25 mouse cellular contexts compared by ENCODE assay signal in genomic region chrX:73877014-73877413, GRCm38 (mm10). TPM values are rescaled to one million over a fixed set of nuclear protein-coding genes. Genes with fewer than 3 reads are reported as not detected.
DNase-seq lines count a peak whose midpoint lies in the region; ATAC-seq and TF ChIP-seq lines count a peak whose summit lies in the region.
"Had no signal": no experiment of that assay in that cellular context is flagged by ENCODE, and none has a peak within 500 bp of the region (broad histone marks: within the 10 kb centered on the region; RNA-seq: fewer than 3 reads in every experiment).

No protein-coding gene starts in this region.

- DNase-seq in forebrain, embryonic 11.5 days (ENCODE audit: low spot score), result no peak
- no peak for DNase-seq in midbrain, postnatal 0 days (ENCODE audit: low spot score)
- no peak for DNase-seq in thymus, postnatal 36 days
- DNase-seq in heart, postnatal 25 days (ENCODE audit: low spot score), result no peak
- DNase-seq: adrenal gland, postnatal 14 days; cerebellum, adult 11-12 months; cerebellum, postnatal 25 days; heart, adult 11 months; kidney, adult 2 months; kidney, postnatal 36 days; liver; liver, postnatal 0 days; lung, postnatal 36 days; spleen, adult 18-20 months; thymus, adult 18-20 months had no signal

- no peak overlapping the region for H3K9ac ChIP-seq in forebrain, embryonic 13.5 days
- no peak overlapping the region for H3K9ac ChIP-seq in forebrain, embryonic 11.5 days (ENCODE audit: low read length)
- H3K9ac ChIP-seq in hindbrain, embryonic 16.5 days (ENCODE audit: low read depth, low read length), result no peak overlapping the region
- no peak overlapping the region for H3K9ac ChIP-seq in midbrain, postnatal 0 days (replicated peaks; ENCODE audit: low read length, poor library complexity, severe bottlenecking)
- no peak overlapping the region for H3K9ac ChIP-seq in kidney, embryonic 15.5 days
- H3K9ac ChIP-seq: embryonic facial prominence, embryonic 12.5 days; heart, embryonic 13.5 days; liver, postnatal 0 days had no signal

- no peaks in the 10 kb centered on the region for H3K36me3 ChIP-seq in forebrain, embryonic 13.5 days (ENCODE audit: poor library complexity, severe bottlenecking)
- H3K36me3 ChIP-seq in forebrain, embryonic 11.5 days (ENCODE audit: control insufficient read depth, insufficient read depth, low read length), result no peaks in the 10 kb centered on the region
- no peaks in the 10 kb centered on the region for H3K36me3 ChIP-seq in hindbrain, embryonic 16.5 days (ENCODE audit: control insufficient read depth, insufficient read depth, low read length)
- no peaks in the 10 kb centered on the region for H3K36me3 ChIP-seq in midbrain, postnatal 0 days (ENCODE audit: insufficient read depth, low read length)
- no peaks in the 10 kb centered on the region for H3K36me3 ChIP-seq in kidney, embryonic 15.5 days
- H3K36me3 ChIP-seq: embryonic facial prominence, embryonic 12.5 days; heart, embryonic 13.5 days had no signal

- no peak for ATAC-seq in forebrain, embryonic 13.5 days
- no peak for ATAC-seq in forebrain, embryonic 11.5 days (replicated peaks; ENCODE audit: low FRiP score)
- ATAC-seq in common myeloid progenitor, adult 5-6 weeks (replicated peaks; ENCODE audit: low read depth, poor library complexity, severe bottlenecking), result peak; percentile 75
- ATAC-seq in hindbrain, embryonic 16.5 days, result no peak
- no peak for ATAC-seq in midbrain, postnatal 0 days (ENCODE audit: low FRiP score)
- no peak for ATAC-seq in kidney, embryonic 15.5 days (replicated peaks; ENCODE audit: low FRiP score)
- ATAC-seq: liver, postnatal 0 days had no signal

- H3K27ac ChIP-seq in forebrain, embryonic 13.5 days, result no peak overlapping the region
- H3K27ac ChIP-seq in forebrain, embryonic 11.5 days (ENCODE audit: low read depth, low read length), result no peak overlapping the region
- H3K27ac ChIP-seq in hindbrain, embryonic 16.5 days (ENCODE audit: low read depth, low read length), result no peak overlapping the region
- no peak overlapping the region for H3K27ac ChIP-seq in midbrain, postnatal 0 days (ENCODE audit: low read depth, low read length)
- H3K27ac ChIP-seq in kidney, embryonic 15.5 days, result no peak overlapping the region
- H3K27ac ChIP-seq: embryonic facial prominence, embryonic 12.5 days; heart, embryonic 13.5 days had no signal

- H3K4me2 ChIP-seq in forebrain, embryonic 13.5 days, result peak overlapping the region; percentile 41
- no peak overlapping the region for H3K4me2 ChIP-seq in forebrain, embryonic 11.5 days (ENCODE audit: low read depth, low read length, severe bottlenecking)
- peak overlapping the region; percentile 45 for H3K4me2 ChIP-seq in hindbrain, embryonic 16.5 days (ENCODE audit: low read length)
- peak overlapping the region; percentile 36 for H3K4me2 ChIP-seq in midbrain, postnatal 0 days (ENCODE audit: low read depth, low read length, poor library complexity, severe bottlenecking)
- no peak overlapping the region for H3K4me2 ChIP-seq in kidney, embryonic 15.5 days
- H3K4me2 ChIP-seq: embryonic facial prominence, embryonic 12.5 days; heart, embryonic 13.5 days had no signal

- 0 out of 2 replicates have a peak overlapping the region, but pooled peaks have one; percentile 0 for H3K4me3 ChIP-seq in forebrain, embryonic 13.5 days
- no peak overlapping the region for H3K4me3 ChIP-seq in forebrain, embryonic 11.5 days (ENCODE audit: low read depth, low read length)
- H3K4me3 ChIP-seq in hindbrain, embryonic 16.5 days (ENCODE audit: low read length), result no peak overlapping the region
- H3K4me3 ChIP-seq in midbrain, postnatal 0 days (ENCODE audit: low read depth, low read length), result peak overlapping the region; percentile 6
- H3K4me3 ChIP-seq in kidney, embryonic 15.5 days (replicated peaks), result no peak overlapping the region
- H3K4me3 ChIP-seq: embryonic facial prominence, embryonic 12.5 days; heart, embryonic 13.5 days; myocyte had no signal

- H3K27me3 ChIP-seq in forebrain, embryonic 13.5 days, result 0 out of 2 replicates have a peak, but pooled peaks cover 5% of the 10 kb centered on the region
- no peaks in the 10 kb centered on the region for H3K27me3 ChIP-seq in forebrain, embryonic 11.5 days (ENCODE audit: control insufficient read depth, insufficient read depth, low read length)
- no peaks in the 10 kb centered on the region for H3K27me3 ChIP-seq in hindbrain, embryonic 16.5 days (replicated peaks; ENCODE audit: control insufficient read depth, insufficient read depth, low read length)
- no peaks in the 10 kb centered on the region for H3K27me3 ChIP-seq in midbrain, postnatal 0 days (ENCODE audit: insufficient read depth, low read length)
- H3K27me3 ChIP-seq in kidney, embryonic 15.5 days, result peaks cover 21% of the 10 kb centered on the region

- WGBS in forebrain, embryonic 13.5 days, result 95% methylated on average over 1 of the region's 1 CpGs
- 79% methylated on average over 1 of the region's 1 CpGs for WGBS in forebrain, embryonic 11.5 days
- WGBS in hindbrain, embryonic 16.5 days, result 64% methylated on average over 1 of the region's 1 CpGs
- WGBS in midbrain, postnatal 0 days, result 84% methylated on average over 1 of the region's 1 CpGs
- 71% methylated on average over 1 of the region's 1 CpGs for WGBS in kidney, embryonic 15.5 days

- no peak for TF ChIP-seq CTCF in midbrain, postnatal 0 days (IDR thresholded peaks at IDR 0.05)

- intact Hi-C loops in heart, postnatal 25 days (cut with DNase I), result no loop called here

- no peaks in the 10 kb centered on the region; the same call in 1 of the 2 replicates for H3K4me1 ChIP-seq in forebrain, embryonic 13.5 days
- no peaks in the 10 kb centered on the region; the same call in 1 of the 2 replicates for H3K4me1 ChIP-seq in forebrain, embryonic 11.5 days (replicated peaks; ENCODE audit: control insufficient read depth, insufficient read depth, low read length)
- H3K4me1 ChIP-seq in hindbrain, embryonic 16.5 days (ENCODE audit: control insufficient read depth, insufficient read depth, low read depth, low read length), result peaks cover 6% of the 10 kb centered on the region; the same call in 1 of the 2 replicates
- no peaks in the 10 kb centered on the region; the same call in 1 of the 2 replicates for H3K4me1 ChIP-seq in midbrain, postnatal 0 days (ENCODE audit: insufficient read depth, low read length)
- peaks cover 12% of the 10 kb centered on the region; the same call in 1 of the 2 replicates for H3K4me1 ChIP-seq in kidney, embryonic 15.5 days
- H3K4me1 ChIP-seq: embryonic facial prominence, embryonic 12.5 days; heart, embryonic 13.5 days had no signal

- H3K9me3 ChIP-seq in forebrain, embryonic 13.5 days (replicated peaks), result no peaks in the 10 kb centered on the region
- no peaks in the 10 kb centered on the region for H3K9me3 ChIP-seq in forebrain, embryonic 11.5 days (ENCODE audit: control insufficient read depth, low read length)
- no peaks in the 10 kb centered on the region for H3K9me3 ChIP-seq in hindbrain, embryonic 16.5 days (ENCODE audit: control insufficient read depth, low read length)
- no peaks in the 10 kb centered on the region for H3K9me3 ChIP-seq in midbrain, postnatal 0 days (ENCODE audit: low read length)
- no peaks in the 10 kb centered on the region for H3K9me3 ChIP-seq in kidney, embryonic 15.5 days (replicated peaks)
- H3K9me3 ChIP-seq: embryonic facial prominence, embryonic 12.5 days; heart, embryonic 13.5 days had no signal

RNA-seq across cellular contexts. Expression of gene Avpr2, which starts 14.9 kb away (rescaled TPM):
- 0.15 and 0.24 TPM in 2 replicates for polyA plus RNA-seq in forebrain, embryonic 13.5 days (2015; fragmentation: Nextera tagmentation; extraction: Ambion mirVana)
- polyA plus RNA-seq in forebrain, embryonic 11.5 days (2014; fragmentation: Nextera tagmentation; extraction: Ambion mirVana), result 0.11 TPM in 1 of 2 replicates, not detected in the other
- total RNA-seq in common myeloid progenitor, adult 5-6 weeks (2017), result 0.23 TPM in 1 of 2 replicates, not detected in the other
- polyA plus RNA-seq in hindbrain, embryonic 16.5 days (2015; fragmentation: Nextera tagmentation; extraction: Ambion mirVana), result 0.11 and 0.20 TPM in 2 replicates
- total RNA-seq in midbrain, postnatal 0 days (2014; rRNA removed), result not detected in 2 replicates
- polyA plus RNA-seq in midbrain, postnatal 0 days (2015; fragmentation: Nextera tagmentation; extraction: Ambion mirVana), result 0.06 TPM in 1 of 2 replicates, not detected in the other
- not detected for total RNA-seq in heart, postnatal 25 days (2021)
- polyA plus RNA-seq in kidney, embryonic 15.5 days (2015; fragmentation: Nextera tagmentation; extraction: Ambion mirVana), result 5.8 and 6.2 TPM in 2 replicates
- total RNA-seq: adrenal gland, postnatal 14 days; layer of hippocampus, postnatal 25 days; left cerebral cortex, postnatal 25 days had no signal
- polyA plus RNA-seq: heart, embryonic 13.5 days; myocyte; stomach, embryonic 14.5 days had no signal

RNA-seq across cellular contexts. Expression of gene L1cam, which starts 18.9 kb away (rescaled TPM):
- polyA plus RNA-seq in forebrain, embryonic 13.5 days (2015; fragmentation: Nextera tagmentation; extraction: Ambion mirVana), result 42.7 and 45.4 TPM in 2 replicates
- 24.0 and 27.2 TPM in 2 replicates for polyA plus RNA-seq in forebrain, embryonic 11.5 days (2014; fragmentation: Nextera tagmentation; extraction: Ambion mirVana)
- 0.37 and 1.4 TPM in 2 replicates for total RNA-seq in common myeloid progenitor, adult 5-6 weeks (2017)
- 109 and 139 TPM in 2 replicates for polyA plus RNA-seq in hindbrain, embryonic 16.5 days (2015; fragmentation: Nextera tagmentation; extraction: Ambion mirVana)
- total RNA-seq in midbrain, postnatal 0 days (2014; rRNA removed), result 292 and 296 TPM in 2 replicates
- polyA plus RNA-seq in midbrain, postnatal 0 days (2015; fragmentation: Nextera tagmentation; extraction: Ambion mirVana), result 113 and 116 TPM in 2 replicates
- total RNA-seq in heart, postnatal 25 days (2021), result 1 to 10 TPM; 2.2 to 2.3 TPM
- 8.0 and 10.4 TPM in 2 replicates for polyA plus RNA-seq in kidney, embryonic 15.5 days (2015; fragmentation: Nextera tagmentation; extraction: Ambion mirVana)

RNA-seq across cellular contexts. Expression of gene Arhgap4, which starts 44.7 kb away (rescaled TPM):
- 1.7 and 2.0 TPM in 2 replicates for polyA plus RNA-seq in forebrain, embryonic 13.5 days (2015; fragmentation: Nextera tagmentation; extraction: Ambion mirVana)
- polyA plus RNA-seq in forebrain, embryonic 11.5 days (2014; fragmentation: Nextera tagmentation; extraction: Ambion mirVana), result 1.7 and 2.0 TPM in 2 replicates
- 22.7 and 28.2 TPM in 2 replicates for total RNA-seq in common myeloid progenitor, adult 5-6 weeks (2017)
- polyA plus RNA-seq in hindbrain, embryonic 16.5 days (2015; fragmentation: Nextera tagmentation; extraction: Ambion mirVana), result 2.7 TPM in 2 replicates
- 4.8 and 5.6 TPM in 2 replicates for total RNA-seq in midbrain, postnatal 0 days (2014; rRNA removed)
- 1.3 and 1.4 TPM in 2 replicates for polyA plus RNA-seq in midbrain, postnatal 0 days (2015; fragmentation: Nextera tagmentation; extraction: Ambion mirVana)
- total RNA-seq in heart, postnatal 25 days (2021), result 1 to 10 TPM; 1.5 to 1.8 TPM
- polyA plus RNA-seq in kidney, embryonic 15.5 days (2015; fragmentation: Nextera tagmentation; extraction: Ambion mirVana), result 3.7 and 4.0 TPM in 2 replicates

RNA-seq across cellular contexts. Expression of gene Naa10, which starts 44.7 kb away (rescaled TPM):
- polyA plus RNA-seq in forebrain, embryonic 13.5 days (2015; fragmentation: Nextera tagmentation; extraction: Ambion mirVana), result 127 and 132 TPM in 2 replicates
- polyA plus RNA-seq in forebrain, embryonic 11.5 days (2014; fragmentation: Nextera tagmentation; extraction: Ambion mirVana), result 134 and 137 TPM in 2 replicates
- 108 and 152 TPM in 2 replicates for total RNA-seq in common myeloid progenitor, adult 5-6 weeks (2017)
- 89.5 and 92.9 TPM in 2 replicates for polyA plus RNA-seq in hindbrain, embryonic 16.5 days (2015; fragmentation: Nextera tagmentation; extraction: Ambion mirVana)
- total RNA-seq in midbrain, postnatal 0 days (2014; rRNA removed), result 47.7 and 83.0 TPM in 2 replicates
- polyA plus RNA-seq in midbrain, postnatal 0 days (2015; fragmentation: Nextera tagmentation; extraction: Ambion mirVana), result 77.5 and 81.8 TPM in 2 replicates
- 10 to 100 TPM; 61.5 to 69.3 TPM for total RNA-seq in heart, postnatal 25 days (2021)
- polyA plus RNA-seq in kidney, embryonic 15.5 days (2015; fragmentation: Nextera tagmentation; extraction: Ambion mirVana), result 139 and 159 TPM in 2 replicates

RNA-seq across cellular contexts. Expression of gene Pdzd4, which starts 52.2 kb away (rescaled TPM):
- polyA plus RNA-seq in forebrain, embryonic 13.5 days (2015; fragmentation: Nextera tagmentation; extraction: Ambion mirVana), result 3.1 and 3.5 TPM in 2 replicates
- 1.3 and 1.9 TPM in 2 replicates for polyA plus RNA-seq in forebrain, embryonic 11.5 days (2014; fragmentation: Nextera tagmentation; extraction: Ambion mirVana)
- 3.7 and 5.1 TPM in 2 replicates for total RNA-seq in common myeloid progenitor, adult 5-6 weeks (2017)
- 3.1 and 4.0 TPM in 2 replicates for polyA plus RNA-seq in hindbrain, embryonic 16.5 days (2015; fragmentation: Nextera tagmentation; extraction: Ambion mirVana)
- 196 and 242 TPM in 2 replicates for total RNA-seq in midbrain, postnatal 0 days (2014; rRNA removed)
- 4.4 and 5.1 TPM in 2 replicates for polyA plus RNA-seq in midbrain, postnatal 0 days (2015; fragmentation: Nextera tagmentation; extraction: Ambion mirVana)
- 1 to 10 TPM; 1.7 to 1.8 TPM for total RNA-seq in heart, postnatal 25 days (2021)
- 0.80 and 0.92 TPM in 2 replicates for polyA plus RNA-seq in kidney, embryonic 15.5 days (2015; fragmentation: Nextera tagmentation; extraction: Ambion mirVana)

Comparison
In these comparisons a context has a peak if more than half of its experiments do, and no peak if none do; other contexts are left out.
1. H3K4me2 ChIP-seq: peak in forebrain, embryonic 13.5 days (single experiment), hindbrain, embryonic 16.5 days (single experiment) and midbrain, postnatal 0 days (single experiment); none in forebrain, embryonic 11.5 days (single experiment) and kidney, embryonic 15.5 days (single experiment).
2. H3K4me3 ChIP-seq: peak in forebrain, embryonic 13.5 days (single experiment) and midbrain, postnatal 0 days (single experiment); none in forebrain, embryonic 11.5 days (single experiment), hindbrain, embryonic 16.5 days (single experiment) and kidney, embryonic 15.5 days (single experiment).